Mouse (Mus musculus) CD4-positive naive resting alpha-beta T cell, adult 57 days (primary cell): Measurements from ENCODE around the gene Olfr582. TPM values are rescaled to one million over a fixed set of nuclear protein-coding genes. Genes with fewer than 3 reads are reported as not detected.

Source experiments
- total RNA-seq: library from RNA; stranded (reverse); gene quantifications from one replicate; pipeline ENCODE4 v1.2.4, GENCODE M21; 2023

The Olfr582 gene
- total RNA-seq, result not detected

DNA sequence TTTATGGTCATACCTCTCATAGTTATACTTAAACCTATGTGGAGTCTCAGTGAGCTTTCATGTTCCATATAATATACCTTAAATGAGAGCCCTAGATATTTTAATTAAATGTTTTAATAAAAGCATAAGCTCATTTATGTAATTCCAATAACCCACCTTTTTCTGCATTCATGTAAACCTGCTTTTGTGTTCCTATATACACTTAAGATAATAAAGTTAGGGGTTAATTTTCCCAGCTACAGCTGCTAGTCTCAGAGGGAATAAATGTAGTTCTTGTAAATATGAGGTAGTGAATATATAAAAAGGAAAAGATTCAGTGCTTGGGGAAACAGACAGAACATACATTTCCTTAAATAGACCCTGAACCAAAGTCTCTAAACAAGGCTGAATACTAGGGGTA lies at the start of gene Olfr582:
TSS of gene Olfr582 (plus strand) at position 301 of the 400 bp plus-strand sequence.

DNA sequence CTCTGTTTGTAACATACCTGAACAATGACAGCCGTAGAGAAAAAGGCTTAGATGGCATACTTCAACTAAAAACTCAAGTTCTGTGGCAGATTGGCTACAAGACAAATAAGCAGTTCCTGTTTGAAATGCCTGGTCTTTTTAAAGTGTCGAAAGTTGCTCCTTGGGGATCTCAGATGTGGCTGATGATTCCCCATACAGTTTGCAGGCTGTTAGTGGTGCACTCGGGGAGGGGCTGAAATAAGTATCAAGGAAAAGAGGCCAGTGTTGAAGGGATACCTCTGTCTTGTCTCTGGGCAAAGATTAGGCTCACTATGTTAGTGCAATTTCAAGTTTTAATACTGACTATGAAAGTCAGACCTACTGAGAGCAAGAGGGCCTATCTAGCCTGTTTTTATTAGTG lies 48.6 kb upstream of the Olfr582 start, which contains the start of gene Olfr578:
TSS of gene Olfr578 (minus strand) at position 101 of the 400 bp plus-strand sequence.

DNA sequence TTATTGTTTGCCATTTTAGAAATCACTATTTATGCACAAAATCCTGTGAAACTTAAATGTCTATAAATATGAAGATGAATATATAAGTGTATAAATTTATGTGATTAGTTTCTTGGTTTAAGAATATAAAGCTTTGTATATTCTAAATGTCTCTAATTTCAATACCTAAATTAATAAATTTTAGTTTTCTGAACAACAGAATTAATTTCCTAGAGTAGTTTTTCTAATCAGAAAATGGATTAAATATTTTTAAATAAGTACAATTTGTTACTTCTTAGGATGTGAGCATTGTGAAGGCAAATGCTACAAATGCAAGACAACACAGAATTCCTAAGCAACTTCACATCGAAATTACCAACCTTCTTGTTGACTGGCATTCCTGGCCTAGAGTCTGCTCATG lies 13.2 kb downstream of the Olfr582 start, which contains the start of gene Olfr583:
TSS of gene Olfr583 (plus strand) at position 301 of the 400 bp plus-strand sequence.

DNA sequence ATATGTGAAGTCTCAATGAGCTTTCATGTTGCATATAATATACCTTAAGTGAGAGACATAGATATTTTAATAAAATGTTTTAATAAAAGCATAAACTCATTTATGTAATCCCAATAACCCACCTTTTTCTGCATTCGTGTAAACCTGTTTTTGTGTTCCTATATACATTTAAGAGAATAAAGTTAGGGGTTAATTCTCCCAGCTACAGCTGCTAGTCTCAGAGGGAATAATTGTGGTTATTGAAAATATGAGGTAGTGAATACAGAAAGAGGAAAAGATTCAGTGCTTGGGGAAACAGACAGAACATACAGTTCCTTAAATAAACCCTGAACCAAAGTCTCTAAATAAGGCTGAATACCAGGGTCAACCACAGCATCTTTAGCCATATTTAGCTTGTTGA lies 43.8 kb downstream of the Olfr582 start, which contains the start of gene Olfr584:
TSS of gene Olfr584 (plus strand) at position 301 of the 400 bp plus-strand sequence.

Other genes starting within 250 kb of the Olfr582 start
- gene Olfr564, start 234.5 kb upstream of the Olfr582 start, total RNA-seq, result not detected
- not detected for gene Olfr566, start 179.3 kb upstream of the Olfr582 start, total RNA-seq
- gene Olfr568, start 160.9 kb upstream of the Olfr582 start, total RNA-seq, result not detected
- gene Olfr569, start 147.1 kb upstream of the Olfr582 start, total RNA-seq, result not detected
- gene Olfr570, start 143.4 kb upstream of the Olfr582 start, total RNA-seq, result not detected
- gene Olfr571, start 120.5 kb upstream of the Olfr582 start, total RNA-seq, result not detected
- gene Olfr572, start 113.6 kb upstream of the Olfr582 start, total RNA-seq, result not detected
- gene Olfr573-ps1, start 95.4 kb upstream of the Olfr582 start, total RNA-seq, result not detected
- not detected for gene Olfr574, start 89.6 kb upstream of the Olfr582 start, total RNA-seq
- not detected for gene Olfr575, start 79.2 kb upstream of the Olfr582 start, total RNA-seq
- gene Olfr576, start 75.4 kb upstream of the Olfr582 start, total RNA-seq, result not detected
- not detected for gene Olfr577, start 62.1 kb upstream of the Olfr582 start, total RNA-seq
- gene Olfr578, start 48.7 kb upstream of the Olfr582 start, total RNA-seq, result not detected
- gene Olfr583, start 13.3 kb downstream of the Olfr582 start, total RNA-seq, result not detected
- gene Olfr584, start 43.9 kb downstream of the Olfr582 start, total RNA-seq, result not detected
- not detected for gene Olfr585, start 59.7 kb downstream of the Olfr582 start, total RNA-seq
- not detected for gene Olfr586, start 87.6 kb downstream of the Olfr582 start, total RNA-seq
- not detected for gene Olfr588-ps1, start 102.9 kb downstream of the Olfr582 start, total RNA-seq
- not detected for gene Olfr589, start 118.3 kb downstream of the Olfr582 start, total RNA-seq
- not detected for gene Olfr591, start 140.3 kb downstream of the Olfr582 start, total RNA-seq
- not detected for gene Olfr592, start 146.8 kb downstream of the Olfr582 start, total RNA-seq
- gene Olfr593, start 173.8 kb downstream of the Olfr582 start, total RNA-seq, result not detected
- not detected for gene Olfr594, start 179.0 kb downstream of the Olfr582 start, total RNA-seq
- not detected for gene Usp17ld, start 214.5 kb downstream of the Olfr582 start, total RNA-seq